Mouse (Mus musculus) limb, embryonic 14.5 days (tissue): ENCODE data around the gene Fgfr1op. TPM values are rescaled to one million over a fixed set of nuclear protein-coding genes. Genes with fewer than 3 reads are reported as not detected.

ENCODE experiments used
- ATAC-seq: fragments of 200-750 bp; cut with Nextera tagmentation; 2 replicates; pipeline ENCODE4 v1.8.0; 2017; ENCODE audit warnings: low read depth, moderate number of reproducible peaks, moderate TSS enrichment; ENCODE audit not compliant: low FRiP score
- DNase-seq: peaks from one replicate; pipeline ENCODE4 v3.0.0-alpha.2; 2015; ENCODE audit warnings: low spot score
- H3K27ac ChIP-seq: fragments of 300-500 bp; sonication (generic); replicated peaks from 2 replicates; pipeline ENCODE4 v1.5.1; 2014; ENCODE audit warnings: low read depth, mild to moderate bottlenecking, low read length, moderate library complexity, mixed read lengths
- H3K27me3 ChIP-seq: fragments of 300-500 bp; sonication (generic); 2 replicates; pipeline ENCODE4 v1.6.1; 2014; ENCODE audit warnings: low read length, mixed read lengths; ENCODE audit not compliant: control insufficient read depth, insufficient read depth
- H3K36me3 ChIP-seq: fragments of 300-500 bp; sonication (generic); 2 replicates; pipeline ENCODE4 v1.6.1; 2014; ENCODE audit warnings: mild to moderate bottlenecking, low read length, moderate library complexity, mixed read lengths; ENCODE audit not compliant: control insufficient read depth, insufficient read depth
- H3K4me1 ChIP-seq: fragments of 300-500 bp; sonication (generic); 2 replicates; pipeline ENCODE4 v1.6.1; 2014; ENCODE audit warnings: antibody characterized with exemption, low read length, mixed read lengths; ENCODE audit not compliant: control insufficient read depth, insufficient read depth
- H3K4me2 ChIP-seq: fragments of 300-500 bp; sonication (generic); replicated peaks from 2 replicates; pipeline ENCODE4 v1.6.1; 2014; ENCODE audit warnings: low read depth, mild to moderate bottlenecking, low read length, moderate library complexity; ENCODE audit not compliant: severe bottlenecking
- H3K4me3 ChIP-seq: fragments of 300-500 bp; sonication (generic); replicated peaks from 2 replicates; pipeline ENCODE4 v1.5.1; 2014; ENCODE audit warnings: low read length
- H3K9ac ChIP-seq: fragments of 300-500 bp; sonication (generic); 2 replicates; pipeline ENCODE4 v1.6.1; 2014; ENCODE audit warnings: mild to moderate bottlenecking, low read depth, low read length, moderate library complexity; ENCODE audit not compliant: severe bottlenecking
- H3K9me3 ChIP-seq: fragments of 300-500 bp; sonication (generic); 2 replicates; pipeline ENCODE4 v1.6.1; 2016; ENCODE audit warnings: low read length; ENCODE audit not compliant: control insufficient read depth
- POLR2A ChIP-seq: fragments of 200-500 bp; IDR thresholded peaks from 2 replicates; pipeline ENCODE4 v1.8.0; 2012; ENCODE audit warnings: inconsistent platforms, mild to moderate bottlenecking, moderate library complexity, borderline replicate concordance; ENCODE audit not compliant: insufficient read depth, insufficient read length; ENCODE audit errors: extremely low read depth
- WGBS: fragments of 180-500 bp; shearing (Covaris S2); extraction: QIAGEN DNeasy Blood & Tissue Kit; methylation state at CpG from one replicate; pipeline ENCODE4 v1.1.7; 2014; 5-methylcytosine and 5-hydroxymethylcytosine counted together
- polyA plus RNA-seq, 2 experiments: library from polyadenylated mRNA; depleted of rRNA in 1 of 2; stranded (reverse) in 1 of 2; unstranded in 1 of 2; fragments of >200 nt; fragmentation: Nextera tagmentation in 1 of 2; extraction: Ambion mirVana in 1 of 2; gene quantifications; 2 replicates each; pipeline versions ENCODE4 v1.2.1 to v1.2.3; 2012 to 2014

Fgfr1op gene
- polyA plus RNA-seq, 2 experiments, result 16.4 to 30.7 TPM

DNA sequence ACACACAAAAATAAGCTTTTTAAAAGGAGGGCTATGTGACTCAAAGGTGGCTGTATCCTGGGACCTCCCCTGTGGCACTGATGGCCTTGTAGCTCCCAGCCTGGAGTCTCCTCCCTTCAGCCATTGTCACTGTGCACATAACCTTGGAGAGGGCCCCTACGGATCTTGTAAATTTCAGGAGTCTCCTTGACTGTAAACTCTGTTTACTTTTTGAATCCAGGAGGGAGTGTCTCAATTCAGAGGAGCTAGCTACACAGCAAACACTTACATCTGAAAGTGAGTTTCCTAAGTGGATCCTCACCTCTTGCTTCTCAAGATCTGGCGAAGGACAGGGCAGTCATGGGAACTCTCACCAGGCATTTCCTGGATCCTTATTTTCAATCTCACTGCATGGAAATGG, 78.8 kb downstream of the Fgfr1op start:
- DNase-seq (no peak), ATAC-seq (no peak)
- no peak for TF ChIP-seq POLR2A
- Histone ChIP-seq H3K4me1 (no peaks in the 10 kb centered on the region), H3K4me2 (no peak overlapping the region), H3K9ac (no peak overlapping the region), H3K36me3 (no peaks in the 10 kb centered on the region), H3K27me3 (no peaks in the 10 kb centered on the region), H3K27ac (no peak overlapping the region), H3K4me3 (no peak overlapping the region), H3K9me3 (no peaks in the 10 kb centered on the region)
- WGBS, result 71% methylated on average over 2 of the region's 2 CpGs

DNA sequence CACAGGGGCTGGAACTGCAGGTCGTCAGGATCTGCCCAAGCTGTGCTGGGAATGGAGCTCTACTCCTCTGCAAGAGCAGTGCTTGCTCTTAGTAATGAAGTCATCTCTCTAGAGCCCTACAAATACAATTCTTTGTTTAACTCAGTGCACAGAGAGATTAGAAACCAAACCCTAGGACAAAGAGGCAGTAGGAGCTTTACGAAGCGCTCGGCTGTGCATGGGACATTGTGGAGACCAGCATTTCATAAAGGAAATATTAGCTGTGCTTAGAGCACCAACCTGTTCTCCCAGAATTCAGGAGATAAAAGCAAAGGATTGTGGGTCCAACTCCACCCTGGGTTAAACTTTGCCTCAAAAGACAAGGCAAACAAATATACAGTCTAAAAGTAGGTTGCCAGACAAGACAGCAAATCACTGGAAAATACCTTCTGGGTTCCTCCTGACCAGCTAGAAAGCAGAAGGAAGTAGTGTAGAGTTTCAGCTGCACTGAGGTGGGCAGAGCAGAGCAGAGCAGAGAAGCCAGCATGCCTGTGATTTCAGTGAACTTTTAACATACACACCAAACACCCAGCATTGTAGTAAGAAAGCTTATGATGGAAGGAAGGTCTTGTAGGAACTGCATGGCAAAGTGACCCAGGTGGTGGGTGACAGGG, 80.9 kb downstream of the Fgfr1op start:
- Histone ChIP-seq H3K9me3 (no peaks in the 10 kb centered on the region), H3K4me1 (no peaks in the 10 kb centered on the region), H3K4me2 (no peak overlapping the region), H3K27me3 (no peaks in the 10 kb centered on the region), H3K4me3 (no peak overlapping the region), H3K27ac (no peak overlapping the region), H3K9ac (no peak overlapping the region), H3K36me3 (no peaks in the 10 kb centered on the region)
- DNase-seq (no peak), ATAC-seq (no peak)
- no peak for TF ChIP-seq POLR2A
- WGBS, result 72% methylated on average over 4 of the region's 4 CpGs

Other genes starting within 250 kb of the Fgfr1op start
- gene Tagap, start 239.5 kb upstream of the Fgfr1op start, polyA plus RNA-seq (2012; rRNA removed), result 0.64 TPM in 2 replicates
- 0.65 and 1.1 TPM in 2 replicates for gene Tagap, start 239.5 kb upstream of the Fgfr1op start, polyA plus RNA-seq (2014; fragmentation: Nextera tagmentation; extraction: Ambion mirVana)
- gene Rsph3a, start 219.9 kb upstream of the Fgfr1op start, polyA plus RNA-seq (2012; rRNA removed), result 31.3 and 40.4 TPM in 2 replicates
- 56.4 and 59.1 TPM in 2 replicates for gene Rsph3a, start 219.9 kb upstream of the Fgfr1op start, polyA plus RNA-seq (2014; fragmentation: Nextera tagmentation; extraction: Ambion mirVana)
- 0.28 and 0.74 TPM in 2 replicates for gene Gm49673, start 17.7 kb upstream of the Fgfr1op start, polyA plus RNA-seq (2012; rRNA removed)
- gene Gm49673, start 17.7 kb upstream of the Fgfr1op start, polyA plus RNA-seq (2014; fragmentation: Nextera tagmentation; extraction: Ambion mirVana), result not detected in 2 replicates
- gene Rnaset2a, start 17.4 kb upstream of the Fgfr1op start, polyA plus RNA-seq (2012; rRNA removed), result 29.4 and 31.4 TPM in 2 replicates
- gene Rnaset2a, start 17.4 kb upstream of the Fgfr1op start, polyA plus RNA-seq (2014; fragmentation: Nextera tagmentation; extraction: Ambion mirVana), result 29.3 and 29.5 TPM in 2 replicates
- gene Ccr6, start 70.5 kb downstream of the Fgfr1op start, polyA plus RNA-seq (2012; rRNA removed), result 0.08 TPM in 1 of 2 replicates, not detected in the other
- gene Ccr6, start 70.5 kb downstream of the Fgfr1op start, polyA plus RNA-seq (2014; fragmentation: Nextera tagmentation; extraction: Ambion mirVana), result not detected in 2 replicates
- 90.2 and 95.6 TPM in 2 replicates for gene Mpc1, start 117.4 kb downstream of the Fgfr1op start, polyA plus RNA-seq (2012; rRNA removed)
- 175 and 184 TPM in 2 replicates for gene Mpc1, start 117.4 kb downstream of the Fgfr1op start, polyA plus RNA-seq (2014; fragmentation: Nextera tagmentation; extraction: Ambion mirVana)
- gene Sft2d1, start 145.6 kb downstream of the Fgfr1op start, polyA plus RNA-seq (2012; rRNA removed), result 103 and 115 TPM in 2 replicates
- 55.8 and 70.1 TPM in 2 replicates for gene Sft2d1, start 145.6 kb downstream of the Fgfr1op start, polyA plus RNA-seq (2014; fragmentation: Nextera tagmentation; extraction: Ambion mirVana)
- 1.0 and 1.2 TPM in 2 replicates for gene Prr18, start 172.0 kb downstream of the Fgfr1op start, polyA plus RNA-seq (2012; rRNA removed)
- 0.25 and 0.28 TPM in 2 replicates for gene Prr18, start 172.0 kb downstream of the Fgfr1op start, polyA plus RNA-seq (2014; fragmentation: Nextera tagmentation; extraction: Ambion mirVana)
- gene T2, start 190.5 kb downstream of the Fgfr1op start, polyA plus RNA-seq (2012; rRNA removed), result 1.7 and 2.3 TPM in 2 replicates
- gene T2, start 190.5 kb downstream of the Fgfr1op start, polyA plus RNA-seq (2014; fragmentation: Nextera tagmentation; extraction: Ambion mirVana), result 0.32 TPM in 1 of 2 replicates, not detected in the other